Mouse (Mus musculus) thymus, postnatal 4 days (tissue): ENCODE results near the gene Fst.

Source experiments
- DNase-seq: peaks from one replicate; pipeline ENCODE4 v3.0.0; 2021

Gene Fst

DNA sequence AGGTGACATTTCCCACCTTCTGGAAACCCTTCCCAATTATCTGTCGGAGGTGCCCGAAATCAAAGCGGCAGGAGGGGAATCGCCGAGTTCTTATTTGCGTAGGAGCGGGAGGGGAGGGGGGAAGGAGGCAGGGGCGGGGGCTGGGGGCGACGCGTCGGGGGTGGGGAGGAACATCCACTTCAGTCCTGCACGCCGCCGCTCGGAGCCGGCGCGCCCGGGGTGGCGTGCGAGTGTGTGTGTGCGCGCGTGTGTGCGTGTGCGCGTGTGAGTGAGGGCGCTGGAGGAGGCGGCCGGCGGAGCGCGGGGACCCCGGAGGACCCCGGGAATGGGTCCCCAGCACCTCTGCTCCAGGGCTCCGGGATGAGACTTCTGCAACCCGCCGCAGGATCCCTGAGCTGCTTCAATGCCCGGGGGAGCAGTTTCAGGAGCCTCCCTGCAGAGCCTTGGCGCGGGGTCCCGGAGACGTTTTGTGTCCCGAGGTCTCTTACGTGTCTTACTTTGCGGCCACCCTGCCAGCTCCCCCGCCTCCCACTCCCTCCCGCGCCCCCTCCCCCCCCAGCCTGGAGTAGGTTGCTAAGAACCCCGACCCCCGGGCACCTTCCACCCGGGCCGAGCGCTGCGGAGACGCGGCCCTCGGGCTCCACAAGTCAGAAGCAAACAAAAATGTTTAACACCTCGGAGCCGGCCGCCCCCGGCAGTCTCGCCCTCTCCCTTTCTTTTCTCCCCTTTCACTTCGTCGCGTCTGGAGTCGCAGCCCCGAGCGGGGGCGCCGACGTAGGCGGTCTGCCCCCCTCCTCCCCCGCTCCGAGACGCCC is at the start of gene Fst:
Fst (minus strand) TSS at position 66 of the 815 bp plus-strand sequence.
- DNase-seq, result peak; percentile 68

GRCm38 (mm10) chr13:114493826-114494225 is 35.1 kb upstream of the Fst start:
- no peak for DNase-seq

- DNase-seq, result no peak
Measured at GRCm38 (mm10) chr13:114488178-114488577, 29.4 kb upstream of the Fst start.

DNA sequence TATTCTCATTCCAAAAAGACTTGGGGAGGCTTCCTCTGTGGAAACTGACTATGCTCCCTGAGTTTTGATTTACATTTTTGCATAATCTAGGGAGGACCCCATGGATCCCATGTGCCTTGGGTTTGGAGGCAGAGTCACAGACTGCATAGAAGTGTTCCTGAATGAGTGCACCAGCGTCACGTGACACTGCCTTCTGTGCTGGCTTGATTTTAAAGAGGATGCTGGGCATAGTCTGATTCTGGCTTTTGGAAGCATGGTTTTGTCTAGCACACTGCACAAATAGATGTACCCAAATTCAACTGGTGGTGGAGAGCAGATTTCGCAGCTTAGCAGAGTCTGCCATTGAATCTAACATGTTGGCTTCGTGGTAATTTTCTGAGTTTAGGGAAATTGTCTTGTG is 19.6 kb upstream of the Fst start:
- no peak for DNase-seq

GRCm38 (mm10) chr13:114469945-114470344 is 11.2 kb upstream of the Fst start:
- DNase-seq, result no peak

- DNase-seq, result no peak
Measured at GRCm38 (mm10) chr13:114466269-114466919, 7.6 kb upstream of the Fst start.

DNA sequence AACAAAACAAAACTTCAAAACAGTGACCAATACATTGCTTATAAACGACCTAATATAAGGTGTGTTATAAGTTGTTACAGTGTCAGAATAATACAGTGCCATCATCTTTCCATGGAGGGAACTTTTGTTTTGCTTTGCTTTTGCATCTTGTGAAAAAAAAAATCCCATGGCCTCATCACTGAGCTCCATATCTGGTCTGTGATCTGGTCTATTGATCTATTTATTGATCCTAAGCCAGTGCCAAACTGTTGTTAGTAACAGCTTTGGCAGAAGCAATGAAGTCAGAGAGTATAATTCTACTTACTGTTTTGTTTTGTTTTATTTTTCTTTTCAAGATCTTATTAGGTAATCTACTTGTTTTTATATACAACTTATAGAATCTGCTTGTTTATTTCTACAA is 6.6 kb upstream of the Fst start:
- no peak for DNase-seq

DNA sequence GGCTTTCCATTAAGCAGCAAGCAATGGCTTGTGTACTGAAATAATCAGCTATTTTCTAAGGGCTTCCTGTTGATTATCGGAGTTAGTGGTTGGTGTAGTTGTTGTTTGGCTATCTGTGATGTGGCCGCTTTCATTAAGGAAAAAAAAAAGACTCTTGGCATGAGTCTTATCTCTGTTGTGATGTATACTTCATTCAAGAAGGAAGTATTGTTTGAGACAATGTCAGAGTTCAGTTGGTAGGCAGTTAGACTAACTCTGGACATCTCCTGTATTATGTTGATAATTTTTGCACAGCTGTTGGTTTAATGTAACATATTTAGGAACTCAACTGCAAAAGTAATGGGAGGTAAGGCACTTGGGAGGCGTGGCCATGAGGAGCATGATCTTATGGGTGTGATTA is 6.1 kb upstream of the Fst start:
- DNase-seq, result no peak

DNA sequence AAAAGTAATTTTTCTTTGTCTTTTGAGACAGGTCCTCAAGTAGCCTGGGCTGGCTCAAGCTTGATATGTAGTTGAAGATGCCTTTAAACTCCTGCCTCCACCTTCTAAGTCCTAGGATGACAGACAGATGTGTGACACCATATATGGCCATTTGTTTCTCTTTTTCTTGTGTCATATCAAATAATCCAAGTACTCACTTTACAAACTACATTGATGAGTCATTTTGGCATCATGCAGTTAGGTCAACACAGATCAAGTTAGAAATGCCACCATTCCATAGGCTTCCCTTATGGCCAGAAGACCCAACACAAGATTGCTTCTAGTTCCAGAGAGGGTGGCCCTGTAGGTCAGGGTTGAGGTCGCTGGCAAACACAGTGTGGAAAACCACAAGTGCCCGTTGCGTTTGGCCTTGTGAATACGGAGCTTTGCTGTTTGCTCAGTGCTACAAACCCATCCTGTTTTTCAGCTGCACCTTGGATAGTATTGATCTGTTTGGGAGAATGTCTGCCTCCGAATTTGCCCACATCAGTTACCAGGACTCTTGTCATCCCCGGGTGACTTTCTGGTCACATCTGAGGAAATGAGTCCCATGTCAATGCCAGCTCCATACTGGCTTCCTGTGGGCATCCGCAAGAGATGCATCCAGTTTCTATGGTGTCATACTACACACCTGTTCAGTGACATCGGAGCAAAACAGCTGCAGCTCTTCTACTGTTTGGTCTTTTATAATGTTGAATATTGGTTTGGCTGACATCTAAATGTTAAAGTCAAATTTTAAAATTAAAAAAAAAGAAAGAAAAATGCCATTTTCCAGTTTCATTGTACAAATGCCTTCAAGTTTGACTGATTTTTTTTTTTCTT is 4.0 kb upstream of the Fst start:
- no peak for DNase-seq

- peak; percentile 43 for DNase-seq
Measured at GRCm38 (mm10) chr13:114460306-114460892, 1.6 kb upstream of the Fst start.

DNA sequence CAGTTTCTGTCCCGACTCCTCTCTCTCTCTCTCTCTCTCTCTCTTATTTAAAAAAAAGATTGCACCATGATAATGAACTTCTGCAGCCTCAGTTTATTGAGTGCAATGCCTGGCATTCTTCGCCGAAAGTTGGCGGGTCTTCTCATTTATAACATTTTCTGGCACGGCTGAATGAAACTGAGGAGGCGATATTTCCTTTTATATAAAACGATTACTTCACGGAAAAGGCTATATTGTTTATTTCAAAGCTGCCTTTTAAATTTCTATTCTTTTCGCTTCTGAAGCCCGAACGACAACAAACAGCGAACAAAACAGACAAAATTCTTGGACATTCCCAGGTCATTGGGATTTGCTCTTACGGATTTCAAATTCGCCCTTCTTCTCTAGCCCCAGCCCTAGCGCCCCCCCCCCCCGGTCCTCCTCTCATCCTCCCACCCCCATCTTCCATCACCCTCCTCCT is 980 bp upstream of the Fst start:
- no peak for DNase-seq

DNA sequence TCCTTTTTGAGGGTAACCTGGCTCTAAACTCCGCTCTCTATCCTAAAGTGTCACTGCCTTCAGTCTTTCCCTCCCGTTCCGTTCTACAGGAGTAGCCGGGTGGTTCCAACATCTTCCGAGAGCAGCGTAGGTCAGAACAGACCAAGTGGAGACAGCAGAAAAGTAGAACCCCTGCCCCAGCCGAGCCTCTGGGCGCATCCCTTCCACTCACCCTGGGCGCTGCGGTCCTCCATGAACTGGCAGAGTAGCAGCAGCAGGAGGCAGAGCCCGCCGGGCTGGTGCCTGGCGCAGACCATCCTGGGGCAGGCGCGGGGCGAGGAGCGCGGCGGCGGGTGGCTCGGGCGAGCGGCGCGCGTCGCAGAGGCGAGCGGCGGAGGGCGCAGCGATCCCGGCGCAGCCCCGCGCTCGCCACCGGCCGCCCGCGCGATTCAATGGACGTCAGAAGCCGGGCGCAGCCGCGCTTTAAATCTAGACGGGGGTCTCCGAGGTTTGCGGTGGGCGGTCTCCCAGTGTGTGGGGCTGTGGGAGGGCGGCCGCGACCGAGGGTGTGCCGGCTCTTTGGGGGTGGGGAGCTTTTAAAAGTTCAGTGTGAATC is 363 bp downstream of the Fst start:
- DNase-seq, result peak; percentile 71

- no peak for DNase-seq
Measured at GRCm38 (mm10) chr13:114457567-114458120, 1.1 kb downstream of the Fst start.

- peak; percentile 55 for DNase-seq
Measured at GRCm38 (mm10) chr13:114456766-114457566, 1.8 kb downstream of the Fst start.

GRCm38 (mm10) chr13:114456224-114456623 is 2.5 kb downstream of the Fst start:
- DNase-seq, result peak; percentile 62

DNA sequence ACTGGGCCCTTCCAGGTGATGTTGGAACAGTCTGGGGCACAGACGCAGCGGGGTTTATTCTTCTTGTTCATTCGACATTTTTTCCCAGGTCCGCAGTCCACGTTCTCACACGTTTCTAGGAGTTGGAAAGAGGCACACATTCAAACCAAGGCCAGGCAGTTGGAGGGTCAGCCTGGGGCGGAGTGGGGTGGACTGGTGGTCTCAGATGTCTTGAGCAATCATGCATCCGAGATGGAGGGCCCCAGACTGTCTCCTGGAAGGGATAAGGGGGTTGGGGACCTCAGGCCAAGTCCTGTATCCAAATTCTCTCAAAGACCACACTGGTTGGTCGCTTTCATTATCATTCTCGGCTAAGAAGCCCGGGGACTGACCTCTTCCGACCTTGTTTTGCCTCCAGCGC is 3.0 kb downstream of the Fst start:
- DNase-seq, result no peak

DNA sequence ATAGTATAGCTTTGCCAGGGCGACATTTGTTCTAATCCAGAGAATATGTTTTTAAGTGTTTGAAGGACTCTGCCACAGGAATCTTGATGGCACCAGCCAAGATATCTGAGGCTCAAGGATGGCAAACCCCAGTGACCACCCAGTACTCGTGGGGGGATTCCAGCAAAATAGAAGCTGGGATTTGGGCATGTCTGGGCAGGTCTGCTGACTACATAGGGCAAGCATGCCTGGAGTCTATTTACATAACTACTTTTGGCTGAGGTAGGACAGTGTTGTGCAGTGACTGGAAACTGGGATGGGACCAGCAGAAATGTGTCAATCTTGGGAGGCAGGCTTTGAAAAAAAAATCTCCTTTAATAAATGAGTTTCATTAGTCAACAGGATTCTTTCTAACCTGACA is 11.5 kb downstream of the Fst start:
- DNase-seq, result no peak

- DNase-seq, result no peak
Measured at GRCm38 (mm10) chr13:114432491-114432890, 26.3 kb downstream of the Fst start.

GRCm38 (mm10) chr13:114425230-114425629 is 33.5 kb downstream of the Fst start:
- DNase-seq, result no peak

GRCm38 (mm10) chr13:114420235-114420634 is 38.5 kb downstream of the Fst start:
- no peak for DNase-seq

GRCm38 (mm10) chr13:114419364-114419763 is 39.4 kb downstream of the Fst start:
- no peak for DNase-seq
